Mouse (Mus musculus) forebrain, embryonic 15.5 days (tissue): Measurements from ENCODE around the gene Blnk. TPM values are rescaled to one million over a fixed set of nuclear protein-coding genes. Genes with fewer than 3 reads are reported as not detected.
A peak's percentile ranks its signal among the peaks of the same experiment; 100 is the strongest.

Source experiments
- ATAC-seq: fragments of 200-750 bp; cut with Nextera tagmentation; replicated peaks from 2 replicates; pipeline ENCODE4 v1.8.0; 2017; ENCODE audit warnings: mild to moderate bottlenecking, moderate TSS enrichment, moderate library complexity
- H3K27ac ChIP-seq: fragments of 300-500 bp; sonication (generic); replicated peaks from 2 replicates; pipeline ENCODE4 v1.5.1; 2015; ENCODE audit warnings: mild to moderate bottlenecking, inconsistent platforms
- H3K27me3 ChIP-seq: fragments of 300-500 bp; sonication (generic); 2 replicates; pipeline ENCODE4 v1.6.1; 2015; ENCODE audit warnings: inconsistent platforms
- H3K36me3 ChIP-seq: fragments of 300-500 bp; sonication (generic); 2 replicates; pipeline ENCODE4 v1.6.1; 2015; ENCODE audit warnings: mild to moderate bottlenecking, inconsistent platforms
- H3K4me1 ChIP-seq: fragments of 300-500 bp; sonication (generic); 2 replicates; pipeline ENCODE4 v1.6.1; 2015; ENCODE audit warnings: inconsistent platforms
- H3K4me2 ChIP-seq: fragments of 300-500 bp; sonication (generic); replicated peaks from 2 replicates; pipeline ENCODE4 v1.6.1; 2015; ENCODE audit warnings: mild to moderate bottlenecking, inconsistent platforms
- H3K4me3 ChIP-seq: fragments of 300-500 bp; sonication (generic); 2 replicates; pipeline ENCODE4 v1.5.1; 2015; ENCODE audit warnings: mild to moderate bottlenecking, inconsistent platforms
- H3K9ac ChIP-seq: fragments of 300-500 bp; sonication (generic); replicated peaks from 2 replicates; pipeline ENCODE4 v1.6.1; 2015; ENCODE audit warnings: mild to moderate bottlenecking, inconsistent platforms
- H3K9me3 ChIP-seq: fragments of 300-500 bp; sonication (generic); 2 replicates; pipeline ENCODE4 v1.6.1; 2016; ENCODE audit warnings: inconsistent platforms
- WGBS: fragments of 180-500 bp; shearing (Covaris S2); methylation state at CpG from one replicate; pipeline ENCODE4 v1.1.7; 2015; ENCODE audit warnings: mixed read lengths; 5-methylcytosine and 5-hydroxymethylcytosine counted together
- polyA plus RNA-seq: library from polyadenylated mRNA; unstranded; fragments of >200 nt; fragmentation: Nextera tagmentation; extraction: Ambion mirVana; gene quantifications from 2 replicates; pipeline ENCODE4 v1.2.1, GENCODE M21; 2015

Blnk gene
- polyA plus RNA-seq, 1 experiment from 2014 or later, result 0.80 TPM

DNA sequence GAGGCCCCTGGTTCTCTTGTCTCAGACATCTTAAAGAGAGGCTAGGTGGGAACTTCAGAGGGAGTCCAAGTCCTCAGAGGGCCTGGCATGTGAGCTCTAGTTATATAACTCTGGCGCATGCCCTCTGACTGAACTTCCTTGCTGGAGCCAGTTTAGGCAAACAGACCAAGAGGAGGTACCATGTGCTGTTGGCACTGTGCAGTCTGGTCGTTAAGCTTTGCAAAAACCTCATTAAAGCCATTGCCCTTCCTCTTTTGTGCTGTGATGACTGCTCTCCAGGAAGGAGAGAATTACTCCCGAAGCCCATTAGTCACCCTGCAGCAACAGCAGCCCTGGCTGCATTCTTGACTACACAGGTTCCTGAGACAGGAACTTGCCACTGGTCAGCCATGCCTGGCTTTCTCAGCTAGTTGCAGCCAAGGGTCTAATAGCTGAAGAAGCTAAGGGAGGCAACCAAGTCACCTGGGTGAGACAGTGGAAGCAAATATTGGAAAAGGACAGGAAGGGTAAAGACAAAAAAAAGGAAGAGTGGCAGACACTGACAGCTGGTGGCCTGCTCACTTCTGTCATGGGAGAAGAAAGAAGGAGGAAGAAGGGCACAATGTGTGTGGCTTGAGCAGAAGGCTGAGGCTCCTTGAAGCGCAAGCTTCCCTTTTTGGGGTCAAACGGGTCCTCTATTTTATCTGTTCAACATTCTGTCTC lies 4.3 kb upstream of the Blnk start:
- H3K27ac ChIP-seq, result no peak overlapping the region
- H3K9me3 ChIP-seq, result no peaks in the 10 kb centered on the region
- no peak overlapping the region for H3K4me2 ChIP-seq
- no peak for ATAC-seq
- no peaks in the 10 kb centered on the region; the same call in 1 of the 2 replicates for H3K4me1 ChIP-seq
- H3K4me3 ChIP-seq, result no peak overlapping the region
- H3K27me3 ChIP-seq, result no peaks in the 10 kb centered on the region
- H3K9ac ChIP-seq, result no peak overlapping the region
- WGBS, result 52% methylated on average over 5 of the region's 5 CpGs
- no peaks in the 10 kb centered on the region for H3K36me3 ChIP-seq

DNA sequence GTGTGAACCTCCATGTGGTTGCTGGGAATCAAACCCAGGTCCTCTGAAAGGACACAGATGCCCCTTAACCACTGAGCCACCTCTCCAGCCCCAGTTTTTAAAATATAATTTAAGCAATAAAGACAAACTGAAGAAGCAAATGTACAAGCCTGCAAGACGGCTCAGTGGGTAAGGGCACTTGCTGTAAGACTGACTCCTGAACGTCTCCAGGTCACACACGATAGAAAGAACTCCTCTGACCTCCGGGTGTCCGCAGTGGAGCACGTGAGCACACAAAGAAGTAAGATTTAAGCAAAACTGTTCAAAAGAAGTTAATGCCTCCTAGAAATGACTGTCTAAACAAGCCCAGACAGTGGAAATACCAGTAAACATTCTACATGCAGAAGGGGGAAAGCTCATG lies 2.4 kb upstream of the Blnk start:
- no peak overlapping the region for H3K4me2 ChIP-seq
- H3K9me3 ChIP-seq, result no peaks in the 10 kb centered on the region
- no peaks in the 10 kb centered on the region; the same call in 1 of the 2 replicates for H3K4me1 ChIP-seq
- ATAC-seq, result no peak
- H3K36me3 ChIP-seq, result no peaks in the 10 kb centered on the region
- no peak overlapping the region for H3K9ac ChIP-seq
- H3K4me3 ChIP-seq, result no peak overlapping the region
- H3K27me3 ChIP-seq, result no peaks in the 10 kb centered on the region
- 89% methylated on average over 6 of the region's 6 CpGs for WGBS
- no peak overlapping the region for H3K27ac ChIP-seq

DNA sequence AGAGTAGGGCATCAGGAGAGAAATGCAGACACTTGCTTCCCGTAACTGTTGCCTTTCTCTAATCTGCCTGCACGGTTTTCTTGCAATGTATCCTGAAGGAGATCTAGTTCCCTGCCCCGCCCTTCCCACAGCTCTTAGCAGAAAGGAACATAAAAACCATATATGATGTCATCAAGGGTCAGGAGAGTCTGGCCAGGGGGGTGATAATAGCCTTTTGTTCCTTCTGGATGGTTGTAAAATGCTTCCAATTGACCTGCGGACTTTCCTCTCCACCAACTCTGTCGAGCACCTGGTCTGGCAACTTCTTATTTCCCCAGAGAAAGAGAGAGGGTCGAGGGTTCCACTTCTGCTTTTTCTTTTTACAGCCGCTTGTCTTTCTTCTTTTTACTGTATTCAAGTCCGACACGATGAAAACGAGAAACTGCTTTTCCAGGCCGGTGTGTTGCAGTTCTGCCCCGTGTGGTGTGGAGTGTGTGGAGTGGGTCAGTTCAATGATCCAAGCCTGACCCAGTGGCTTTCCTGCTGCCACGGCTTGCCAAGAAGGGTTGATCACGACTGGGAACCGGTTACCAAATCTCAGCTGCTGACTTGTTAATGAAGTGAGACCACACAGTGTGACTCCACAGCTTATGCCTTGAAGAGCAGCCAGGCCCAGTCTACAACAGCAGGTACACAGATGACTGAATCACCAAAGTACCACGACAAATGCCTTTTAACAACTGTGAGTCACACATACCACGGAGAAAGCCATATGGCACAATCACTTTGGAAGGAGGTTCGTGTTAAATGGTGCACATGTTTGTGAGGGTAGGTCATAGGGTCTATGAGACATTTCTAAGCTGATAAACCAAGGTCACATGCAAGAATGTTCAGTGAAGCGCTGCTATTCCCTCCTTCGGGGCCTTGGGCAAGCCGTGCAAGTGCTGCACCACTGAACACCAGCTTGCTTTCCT lies 1.4 kb upstream of the Blnk start:
- H3K9ac ChIP-seq, result no peak overlapping the region
- 55% methylated on average over 21 of the region's 21 CpGs for WGBS
- peak; percentile 80 for ATAC-seq

DNA sequence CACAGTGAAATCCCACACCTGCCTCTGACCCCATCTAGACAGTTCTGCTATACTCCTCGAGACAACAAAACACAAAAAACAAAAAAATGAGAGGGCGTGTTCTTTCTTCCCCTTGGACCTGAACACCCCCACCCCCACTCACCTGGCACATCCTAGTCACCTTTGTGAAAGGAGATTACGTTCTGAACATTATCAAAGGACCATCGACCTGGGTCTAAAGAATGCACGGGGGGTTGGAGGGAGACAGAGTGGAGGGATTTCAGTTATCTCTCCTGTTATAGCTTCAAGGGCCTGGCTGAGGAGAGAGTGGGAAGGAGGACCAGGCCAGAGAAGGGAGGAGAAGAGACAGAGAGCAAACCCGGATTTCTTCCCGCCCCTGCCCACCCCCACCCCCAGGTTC lies 576 bp upstream of the Blnk start:
- Histone ChIP-seq H3K36me3 (no peaks in the 10 kb centered on the region), H3K4me3 (no peak overlapping the region), H3K4me1 (no peaks in the 10 kb centered on the region; the same call in 1 of the 2 replicates), H3K27me3 (no peaks in the 10 kb centered on the region), H3K9me3 (no peaks in the 10 kb centered on the region), H3K27ac (no peak overlapping the region), H3K9ac (no peak overlapping the region), H3K4me2 (no peak overlapping the region)
- ATAC-seq, result no peak
- whole genome bisulfite sequencing, result 73% methylated on average over 7 of the region's 7 CpGs

More for the DNA sequence above, 1.4 kb upstream of the Blnk start:
- H3K4me2 ChIP-seq, result no peak overlapping the region
- no peaks in the 10 kb centered on the region; the same call in 1 of the 2 replicates for H3K4me1 ChIP-seq
- H3K9me3 ChIP-seq, result no peaks in the 10 kb centered on the region
- no peaks in the 10 kb centered on the region for H3K36me3 ChIP-seq
- H3K27me3 ChIP-seq, result no peaks in the 10 kb centered on the region
- no peak overlapping the region for H3K4me3 ChIP-seq
- H3K27ac ChIP-seq, result no peak overlapping the region

DNA sequence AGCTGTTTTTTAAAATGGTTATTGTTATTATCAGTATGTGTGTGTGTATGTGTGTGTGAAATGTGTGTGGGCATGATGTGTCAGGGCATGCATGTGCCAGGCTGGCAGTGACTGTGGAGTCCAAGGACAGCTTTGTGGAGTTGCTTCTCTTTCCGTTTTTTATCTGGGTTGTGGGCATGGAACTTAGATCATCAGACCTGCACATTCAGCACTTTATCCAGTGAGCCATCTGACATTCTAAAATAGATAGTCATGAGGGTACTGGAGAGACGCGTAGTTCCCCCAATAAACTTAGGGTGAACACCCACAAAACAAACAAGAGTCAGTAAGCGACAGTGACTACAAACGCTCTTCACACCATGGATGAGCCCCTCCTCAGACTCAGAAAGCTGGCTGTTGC lies 979 bp downstream of the Blnk start:
- Histone ChIP-seq H3K9ac (no peak overlapping the region), H3K27me3 (no peaks in the 10 kb centered on the region), H3K4me2 (no peak overlapping the region), H3K27ac (no peak overlapping the region), H3K4me3 (no peak overlapping the region), H3K36me3 (no peaks in the 10 kb centered on the region), H3K4me1 (no peaks in the 10 kb centered on the region; the same call in 1 of the 2 replicates), H3K9me3 (no peaks in the 10 kb centered on the region)
- 96% methylated on average over 5 of the region's 5 CpGs for WGBS
- ATAC-seq, result no peak

DNA sequence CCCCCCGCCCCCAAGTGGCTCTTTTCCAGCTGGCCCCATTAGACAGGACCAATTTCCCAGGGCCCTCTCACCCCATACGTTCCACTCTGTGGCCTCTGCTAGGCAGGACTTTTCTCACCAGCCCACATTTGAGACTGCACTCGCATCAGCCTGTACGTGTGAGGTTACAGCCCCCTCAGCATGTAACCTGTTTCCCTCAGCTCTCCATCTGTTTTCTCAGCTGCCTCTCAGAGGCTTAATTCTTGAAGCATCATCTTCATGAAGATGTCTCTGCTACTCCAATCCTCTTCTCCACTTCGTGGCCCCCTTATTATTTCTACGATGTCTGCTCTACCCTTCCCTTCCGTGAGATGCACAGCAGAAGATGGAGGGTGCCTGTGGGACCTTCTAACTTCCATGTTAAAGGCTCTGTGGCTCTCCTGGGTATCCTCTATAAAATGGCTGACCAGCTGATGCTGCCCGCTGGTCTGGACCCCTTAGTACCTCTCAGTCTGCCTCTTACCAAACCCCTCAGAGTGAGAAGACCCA lies 1.8 kb downstream of the Blnk start:
- H3K4me3 ChIP-seq, result no peak overlapping the region
- H3K27me3 ChIP-seq, result no peaks in the 10 kb centered on the region
- H3K4me2 ChIP-seq, result no peak overlapping the region
- H3K9me3 ChIP-seq, result no peaks in the 10 kb centered on the region
- no peaks in the 10 kb centered on the region for H3K36me3 ChIP-seq
- no peak overlapping the region for H3K9ac ChIP-seq
- 66% methylated on average over 8 of the region's 8 CpGs for WGBS
- no peak overlapping the region for H3K27ac ChIP-seq
- no peaks in the 10 kb centered on the region; the same call in 1 of the 2 replicates for H3K4me1 ChIP-seq
- no peak for ATAC-seq

DNA sequence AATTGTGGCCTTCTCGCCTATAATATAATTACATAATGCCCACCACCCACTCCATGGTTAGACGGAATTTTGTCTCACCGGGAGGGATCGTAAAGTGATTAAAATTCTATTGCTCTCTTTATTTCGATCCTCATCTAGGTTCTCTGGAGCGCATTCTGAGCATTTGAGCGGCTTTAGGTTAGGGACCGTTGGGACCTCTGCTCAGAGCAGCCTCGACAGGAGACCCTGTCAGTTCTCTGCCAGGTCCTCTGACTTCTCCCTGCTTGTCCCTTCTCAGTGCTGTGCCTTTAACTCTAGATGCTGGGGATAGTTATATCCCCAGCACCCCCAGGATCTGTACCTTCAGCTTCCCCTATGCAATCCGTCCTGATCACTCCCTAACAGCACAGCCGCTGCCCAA lies 2.2 kb downstream of the Blnk start:
- no peak for ATAC-seq
- Histone ChIP-seq H3K27ac (no peak overlapping the region), H3K4me3 (no peak overlapping the region), H3K9me3 (no peaks in the 10 kb centered on the region), H3K36me3 (no peaks in the 10 kb centered on the region), H3K4me1 (no peaks in the 10 kb centered on the region; the same call in 1 of the 2 replicates), H3K4me2 (no peak overlapping the region), H3K9ac (no peak overlapping the region), H3K27me3 (no peaks in the 10 kb centered on the region)
- WGBS, result 72% methylated on average over 10 of the region's 11 CpGs

DNA sequence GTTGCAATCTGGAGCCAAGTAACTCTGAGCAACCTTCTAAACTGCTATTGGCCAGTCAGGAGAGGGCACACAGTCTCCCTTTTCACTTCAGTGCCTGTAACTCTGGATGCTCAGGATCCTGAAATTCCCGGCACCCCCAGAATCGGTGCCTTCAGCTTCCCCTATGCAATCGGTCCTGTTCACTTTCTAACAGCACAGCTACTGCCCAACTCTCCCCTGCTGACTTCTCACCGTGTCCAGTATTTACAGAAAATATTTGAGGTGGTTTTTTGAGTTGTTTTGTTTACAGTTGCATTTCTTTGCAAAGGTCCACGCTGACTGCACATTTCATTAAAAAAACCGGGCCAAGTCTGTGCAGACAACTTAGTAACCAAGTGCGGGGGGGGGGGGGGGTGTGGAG lies 2.7 kb downstream of the Blnk start:
- no peaks in the 10 kb centered on the region for H3K9me3 ChIP-seq
- no peak for ATAC-seq
- no peak overlapping the region for H3K27ac ChIP-seq
- H3K4me3 ChIP-seq, result no peak overlapping the region
- WGBS, result 71% methylated on average over 7 of the region's 7 CpGs
- no peaks in the 10 kb centered on the region for H3K36me3 ChIP-seq
- H3K4me2 ChIP-seq, result no peak overlapping the region
- H3K27me3 ChIP-seq, result no peaks in the 10 kb centered on the region
- no peaks in the 10 kb centered on the region; the same call in 1 of the 2 replicates for H3K4me1 ChIP-seq
- H3K9ac ChIP-seq, result no peak overlapping the region

DNA sequence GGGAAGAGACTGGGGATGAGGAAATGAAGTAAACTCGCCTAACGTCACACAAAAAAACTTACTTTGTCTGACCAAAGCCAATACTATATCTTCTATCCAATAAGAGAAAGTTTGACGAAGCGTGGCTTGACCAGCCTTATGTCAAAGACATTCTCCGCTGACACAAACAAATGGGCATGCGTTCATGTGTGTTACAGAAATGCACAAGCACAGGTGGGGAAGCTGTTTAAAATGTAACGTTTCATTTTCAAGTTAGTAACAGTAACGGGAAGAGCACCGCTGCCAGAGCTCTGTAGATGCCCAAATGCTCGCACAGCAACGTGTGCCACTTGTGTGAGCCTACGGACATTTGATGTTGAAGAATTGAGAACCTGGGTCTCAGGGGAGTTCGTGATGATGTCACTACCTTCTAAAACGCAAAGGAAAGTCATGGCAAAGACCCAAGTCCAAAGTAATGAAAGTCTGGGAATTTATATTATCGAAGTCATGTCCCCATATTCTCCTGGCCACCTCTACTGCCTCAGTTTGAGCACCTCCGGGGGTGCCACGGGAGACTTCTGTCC lies 3.5 kb downstream of the Blnk start:
- Histone ChIP-seq H3K4me1 (no peaks in the 10 kb centered on the region; the same call in 1 of the 2 replicates), H3K9ac (no peak overlapping the region)

DNA sequence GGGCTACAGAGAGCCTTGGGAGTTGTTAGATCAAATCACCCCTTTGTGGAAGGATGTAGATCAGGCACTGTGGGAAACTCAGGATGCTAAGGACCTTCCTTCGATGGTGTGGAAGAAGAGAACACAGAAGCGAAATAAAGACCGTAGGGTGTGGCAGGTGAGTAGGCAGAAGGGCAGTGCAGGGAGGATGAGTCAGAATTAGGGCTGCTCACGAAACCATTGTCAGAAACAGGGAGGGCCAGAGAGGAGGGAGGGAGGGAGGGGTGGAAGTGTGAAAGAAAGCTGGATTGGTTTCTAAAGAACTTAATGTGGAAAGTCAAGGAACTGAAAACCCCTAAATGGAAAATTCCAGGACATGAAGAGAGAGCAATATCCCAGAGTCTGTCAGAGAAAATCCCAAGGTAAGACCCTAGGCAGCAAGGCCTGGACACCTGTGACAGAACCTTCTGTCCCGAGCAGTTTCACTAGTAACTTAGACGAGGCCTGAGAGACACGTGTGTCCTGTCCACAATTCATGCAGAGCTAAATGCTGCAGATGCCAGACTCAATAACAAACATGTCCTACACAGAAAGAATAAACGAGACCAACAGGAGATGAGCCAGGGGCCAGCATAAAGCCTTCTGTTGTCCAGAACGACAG lies 4.3 kb downstream of the Blnk start:
- no peaks in the 10 kb centered on the region for H3K27me3 ChIP-seq
- H3K9me3 ChIP-seq, result no peaks in the 10 kb centered on the region
- H3K27ac ChIP-seq, result no peak overlapping the region
- no peaks in the 10 kb centered on the region for H3K36me3 ChIP-seq
- no peaks in the 10 kb centered on the region; the same call in 1 of the 2 replicates for H3K4me1 ChIP-seq
- 81% methylated on average over 9 of the region's 9 CpGs for WGBS
- no peak overlapping the region for H3K9ac ChIP-seq
- no peak overlapping the region for H3K4me2 ChIP-seq
- ATAC-seq, result no peak
- no peak overlapping the region for H3K4me3 ChIP-seq

More for the DNA sequence above, 3.5 kb downstream of the Blnk start:
- Histone ChIP-seq H3K4me2 (no peak overlapping the region), H3K36me3 (no peaks in the 10 kb centered on the region), H3K9me3 (no peaks in the 10 kb centered on the region), H3K27ac (no peak overlapping the region), H3K4me3 (no peak overlapping the region), H3K27me3 (no peaks in the 10 kb centered on the region)
- no peak for ATAC-seq
- WGBS, result 93% methylated on average over 17 of the region's 17 CpGs

DNA sequence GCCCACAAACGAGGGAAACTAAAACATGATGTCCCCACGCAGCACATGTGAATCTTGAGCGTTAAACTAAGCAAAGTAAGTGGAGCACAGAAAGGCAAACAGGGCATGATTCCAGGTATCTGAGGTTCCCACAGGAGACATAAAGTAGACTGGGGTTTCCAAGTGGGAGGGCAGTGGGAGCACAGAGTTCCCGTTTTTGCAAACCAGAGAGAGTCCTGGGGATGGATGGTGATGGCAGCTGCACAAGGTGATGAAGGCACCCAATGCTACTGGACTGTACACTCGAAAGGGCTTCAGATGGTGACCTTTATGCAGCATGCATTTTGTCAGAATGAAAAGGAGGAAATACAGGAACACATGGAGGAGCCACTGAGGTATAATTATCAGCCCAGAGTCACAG lies 5.5 kb downstream of the Blnk start:
- H3K27me3 ChIP-seq, result no peaks in the 10 kb centered on the region
- H3K27ac ChIP-seq, result no peak overlapping the region
- H3K4me3 ChIP-seq, result no peak overlapping the region
- no peaks in the 10 kb centered on the region; the same call in 1 of the 2 replicates for H3K4me1 ChIP-seq
- 88% methylated on average over 5 of the region's 5 CpGs for WGBS
- H3K36me3 ChIP-seq, result no peaks in the 10 kb centered on the region
- H3K9ac ChIP-seq, result no peak overlapping the region
- no peak overlapping the region for H3K4me2 ChIP-seq
- ATAC-seq, result no peak
- no peaks in the 10 kb centered on the region for H3K9me3 ChIP-seq
